Mouse (Mus musculus): ENCODE measurements around the gene Gtf2ird1. TPM values are rescaled to one million over a fixed set of nuclear protein-coding genes. Genes with fewer than 3 reads are reported as not detected.

Gtf2ird1 gene
- polyA plus RNA-seq, 1 experiment from 2014 or later: 85.9 TPM

GRCm38 (mm10) chr5:134460546-134460945 is 4.0 kb upstream of the Gtf2ird1 start:
- Histone ChIP-seq H3K4me3 (ENCODE audit: low read depth, low read length) (no peak overlapping the region), H3K9me3 (ENCODE audit: control insufficient read depth, low read length) (no peaks in the 10 kb centered on the region), H3K36me3 (ENCODE audit: control insufficient read depth, insufficient read depth, low read length) (no peaks in the 10 kb centered on the region), H3K27ac (ENCODE audit: low read depth) (no peak overlapping the region), H3K9ac (ENCODE audit: low read length) (no peak overlapping the region), H3K4me2 (ENCODE audit: low read length) (no peak overlapping the region), H3K27me3 (replicated peaks; ENCODE audit: control insufficient read depth, insufficient read depth, low read length) (no peaks in the 10 kb centered on the region), H3K4me1 (replicated peaks; ENCODE audit: control insufficient read depth, insufficient read depth, low read length) (no peaks in the 10 kb centered on the region)
- ATAC-seq (replicated peaks; ENCODE audit: low FRiP score, low TSS enrichment, low read depth) (no peak), DNase-seq (ENCODE audit: low spot score) (no peak)
- 97% methylated on average over 4 of the region's 4 CpGs for WGBS

GRCm38 (mm10) chr5:134459096-134459495 is 2.6 kb upstream of the Gtf2ird1 start:
- H3K4me2 ChIP-seq (ENCODE audit: low read length): no peak overlapping the region
- WGBS: 85% methylated on average over 7 of the region's 7 CpGs
- no peaks in the 10 kb centered on the region for H3K27me3 ChIP-seq (replicated peaks; ENCODE audit: control insufficient read depth, insufficient read depth, low read length)
- H3K4me1 ChIP-seq (replicated peaks; ENCODE audit: control insufficient read depth, insufficient read depth, low read length): peaks cover 5% of the 10 kb centered on the region; the same call in 1 of the 2 replicates
- H3K27ac ChIP-seq (ENCODE audit: low read depth): no peak overlapping the region
- ATAC-seq (replicated peaks; ENCODE audit: low FRiP score, low TSS enrichment, low read depth) (no peak), DNase-seq (ENCODE audit: low spot score) (no peak)
- no peaks in the 10 kb centered on the region for H3K36me3 ChIP-seq (ENCODE audit: control insufficient read depth, insufficient read depth, low read length)
- H3K9me3 ChIP-seq (ENCODE audit: control insufficient read depth, low read length): no peaks in the 10 kb centered on the region
- no peak overlapping the region for H3K9ac ChIP-seq (ENCODE audit: low read length)
- H3K4me3 ChIP-seq (ENCODE audit: low read depth, low read length): no peak overlapping the region

GRCm38 (mm10) chr5:134458416-134458815 is 1.9 kb upstream of the Gtf2ird1 start:
- ATAC-seq (replicated peaks; ENCODE audit: low FRiP score, low TSS enrichment, low read depth) (no peak), DNase-seq (ENCODE audit: low spot score) (no peak)
- no peaks in the 10 kb centered on the region for H3K27me3 ChIP-seq (replicated peaks; ENCODE audit: control insufficient read depth, insufficient read depth, low read length)
- H3K4me1 ChIP-seq (replicated peaks; ENCODE audit: control insufficient read depth, insufficient read depth, low read length): peaks cover 10% of the 10 kb centered on the region; the same call in 1 of the 2 replicates
- no peak overlapping the region for H3K4me3 ChIP-seq (ENCODE audit: low read depth, low read length)
- no peak overlapping the region for H3K9ac ChIP-seq (ENCODE audit: low read length)
- WGBS: 86% methylated on average over 3 of the region's 3 CpGs
- no peak overlapping the region for H3K4me2 ChIP-seq (ENCODE audit: low read length)
- H3K36me3 ChIP-seq (ENCODE audit: control insufficient read depth, insufficient read depth, low read length): no peaks in the 10 kb centered on the region
- H3K9me3 ChIP-seq (ENCODE audit: control insufficient read depth, low read length): no peaks in the 10 kb centered on the region
- H3K27ac ChIP-seq (ENCODE audit: low read depth): no peak overlapping the region

- Histone ChIP-seq H3K36me3 (ENCODE audit: control insufficient read depth, insufficient read depth, low read length) (no peaks in the 10 kb centered on the region; the same call in 1 of the 2 replicates), H3K4me1 (replicated peaks; ENCODE audit: control insufficient read depth, insufficient read depth, low read length) (peaks cover 12% of the 10 kb centered on the region; the same call in 1 of the 2 replicates), H3K27ac (ENCODE audit: low read depth) (no peak overlapping the region), H3K4me3 (ENCODE audit: low read depth, low read length) (no peak overlapping the region), H3K9me3 (ENCODE audit: control insufficient read depth, low read length) (no peaks in the 10 kb centered on the region), H3K27me3 (replicated peaks; ENCODE audit: control insufficient read depth, insufficient read depth, low read length) (no peaks in the 10 kb centered on the region), H3K9ac (ENCODE audit: low read length) (no peak overlapping the region), H3K4me2 (ENCODE audit: low read length) (no peak overlapping the region)
- DNase-seq (ENCODE audit: low spot score): no peak
- whole genome bisulfite sequencing: 94% methylated on average over 2 of the region's 2 CpGs
- no peak for ATAC-seq (replicated peaks; ENCODE audit: low FRiP score, low TSS enrichment, low read depth)
Observed at GRCm38 (mm10) chr5:134457371-134457770, 855 bp upstream of the Gtf2ird1 start.

GRCm38 (mm10) chr5:134455914-134456423 is 547 bp downstream of the Gtf2ird1 start:
- ATAC-seq (replicated peaks; ENCODE audit: low FRiP score, low TSS enrichment, low read depth): peak; percentile 73
- Histone ChIP-seq H3K27ac (ENCODE audit: low read depth) (peak overlapping the region; percentile 91), H3K27me3 (replicated peaks; ENCODE audit: control insufficient read depth, insufficient read depth, low read length) (no peaks in the 10 kb centered on the region), H3K4me2 (ENCODE audit: low read length) (peak overlapping the region; percentile 88), H3K9ac (ENCODE audit: low read length) (peak overlapping the region; percentile 90), H3K9me3 (ENCODE audit: control insufficient read depth, low read length) (no peaks in the 10 kb centered on the region), H3K4me1 (replicated peaks; ENCODE audit: control insufficient read depth, insufficient read depth, low read length) (peaks cover 12% of the 10 kb centered on the region; the same call in 1 of the 2 replicates), H3K4me3 (ENCODE audit: low read depth, low read length) (peak overlapping the region; percentile 79), H3K36me3 (ENCODE audit: control insufficient read depth, insufficient read depth, low read length) (peaks cover 9% of the 10 kb centered on the region)
- DNase-seq (ENCODE audit: low spot score): peak; percentile 89
- 0% methylated on average over 16 of the region's 17 CpGs for WGBS

- no peaks in the 10 kb centered on the region for H3K9me3 ChIP-seq (ENCODE audit: control insufficient read depth, low read length)
- WGBS: under 1% methylated on average over 20 of the region's 21 CpGs
- DNase-seq (ENCODE audit: low spot score) (peak; percentile 79), ATAC-seq (replicated peaks; ENCODE audit: low FRiP score, low TSS enrichment, low read depth) (peak; percentile 38)
- H3K4me2 ChIP-seq (ENCODE audit: low read length): peak overlapping the region; percentile 88
- peaks cover 12% of the 10 kb centered on the region; the same call in 1 of the 2 replicates for H3K4me1 ChIP-seq (replicated peaks; ENCODE audit: control insufficient read depth, insufficient read depth, low read length)
- H3K27ac ChIP-seq (ENCODE audit: low read depth): peak overlapping the region; percentile 91
- H3K9ac ChIP-seq (ENCODE audit: low read length): peak overlapping the region; percentile 90
- H3K4me3 ChIP-seq (ENCODE audit: low read depth, low read length): peak overlapping the region; percentile 79
- no peaks in the 10 kb centered on the region for H3K27me3 ChIP-seq (replicated peaks; ENCODE audit: control insufficient read depth, insufficient read depth, low read length)
- H3K36me3 ChIP-seq (ENCODE audit: control insufficient read depth, insufficient read depth, low read length): peaks cover 9% of the 10 kb centered on the region
Observed at GRCm38 (mm10) chr5:134455186-134455895, 1.2 kb downstream of the Gtf2ird1 start.

GRCm38 (mm10) chr5:134454421-134454820 is 2.1 kb downstream of the Gtf2ird1 start:
- no peak for ATAC-seq (replicated peaks; ENCODE audit: low FRiP score, low TSS enrichment, low read depth)
- peaks cover 9% of the 10 kb centered on the region for H3K36me3 ChIP-seq (ENCODE audit: control insufficient read depth, insufficient read depth, low read length)
- 23% methylated on average over 9 of the region's 9 CpGs for WGBS
- H3K9ac ChIP-seq (ENCODE audit: low read length): peak overlapping the region; percentile 90; the same call in 1 of the 2 replicates
- no peaks in the 10 kb centered on the region for H3K27me3 ChIP-seq (replicated peaks; ENCODE audit: control insufficient read depth, insufficient read depth, low read length)
- H3K9me3 ChIP-seq (ENCODE audit: control insufficient read depth, low read length): no peaks in the 10 kb centered on the region
- H3K4me1 ChIP-seq (replicated peaks; ENCODE audit: control insufficient read depth, insufficient read depth, low read length): peaks cover 12% of the 10 kb centered on the region; the same call in 1 of the 2 replicates
- peak overlapping the region; percentile 88 for H3K4me2 ChIP-seq (ENCODE audit: low read length)
- no peak for DNase-seq (ENCODE audit: low spot score)
- H3K27ac ChIP-seq (ENCODE audit: low read depth): peak overlapping the region; percentile 24; the same call in 1 of the 2 replicates
- peak overlapping the region; percentile 79 for H3K4me3 ChIP-seq (ENCODE audit: low read depth, low read length)

GRCm38 (mm10) chr5:134453577-134453976 is 2.9 kb downstream of the Gtf2ird1 start:
- Histone ChIP-seq H3K9me3 (ENCODE audit: control insufficient read depth, low read length) (no peaks in the 10 kb centered on the region), H3K4me1 (replicated peaks; ENCODE audit: control insufficient read depth, insufficient read depth, low read length) (peaks cover 12% of the 10 kb centered on the region; the same call in 1 of the 2 replicates), H3K36me3 (ENCODE audit: control insufficient read depth, insufficient read depth, low read length) (peaks cover 9% of the 10 kb centered on the region), H3K27ac (ENCODE audit: low read depth) (no peak overlapping the region), H3K4me3 (ENCODE audit: low read depth, low read length) (no peak overlapping the region), H3K9ac (ENCODE audit: low read length) (no peak overlapping the region), H3K4me2 (ENCODE audit: low read length) (no peak overlapping the region), H3K27me3 (replicated peaks; ENCODE audit: control insufficient read depth, insufficient read depth, low read length) (no peaks in the 10 kb centered on the region)
- ATAC-seq (replicated peaks; ENCODE audit: low FRiP score, low TSS enrichment, low read depth) (no peak), DNase-seq (ENCODE audit: low spot score) (no peak)
- 27% methylated on average over 1 of the region's 1 CpGs for WGBS
